Mouse (Mus musculus) adrenal gland, adult 10 weeks (tissue): ENCODE data around the gene Atp2a3. TPM values are rescaled to one million over a fixed set of nuclear protein-coding genes. Genes with fewer than 3 reads are reported as not detected.

Experiments used
- polyA plus RNA-seq: library from polyadenylated mRNA; stranded (reverse); fragments of 350-450 nt; fragmentation: Illumina TruSeq; extraction: RNeasy Lipid Tissue Mini Kit (QIAGEN cat#74804); gene quantifications from one replicate; pipeline ENCODE4 v1.2.3, GENCODE M21; 2014; ENCODE audit warnings: low read depth, low replicate concordance

Atp2a3 gene
- polyA plus RNA-seq, result 4.1 TPM

DNA sequence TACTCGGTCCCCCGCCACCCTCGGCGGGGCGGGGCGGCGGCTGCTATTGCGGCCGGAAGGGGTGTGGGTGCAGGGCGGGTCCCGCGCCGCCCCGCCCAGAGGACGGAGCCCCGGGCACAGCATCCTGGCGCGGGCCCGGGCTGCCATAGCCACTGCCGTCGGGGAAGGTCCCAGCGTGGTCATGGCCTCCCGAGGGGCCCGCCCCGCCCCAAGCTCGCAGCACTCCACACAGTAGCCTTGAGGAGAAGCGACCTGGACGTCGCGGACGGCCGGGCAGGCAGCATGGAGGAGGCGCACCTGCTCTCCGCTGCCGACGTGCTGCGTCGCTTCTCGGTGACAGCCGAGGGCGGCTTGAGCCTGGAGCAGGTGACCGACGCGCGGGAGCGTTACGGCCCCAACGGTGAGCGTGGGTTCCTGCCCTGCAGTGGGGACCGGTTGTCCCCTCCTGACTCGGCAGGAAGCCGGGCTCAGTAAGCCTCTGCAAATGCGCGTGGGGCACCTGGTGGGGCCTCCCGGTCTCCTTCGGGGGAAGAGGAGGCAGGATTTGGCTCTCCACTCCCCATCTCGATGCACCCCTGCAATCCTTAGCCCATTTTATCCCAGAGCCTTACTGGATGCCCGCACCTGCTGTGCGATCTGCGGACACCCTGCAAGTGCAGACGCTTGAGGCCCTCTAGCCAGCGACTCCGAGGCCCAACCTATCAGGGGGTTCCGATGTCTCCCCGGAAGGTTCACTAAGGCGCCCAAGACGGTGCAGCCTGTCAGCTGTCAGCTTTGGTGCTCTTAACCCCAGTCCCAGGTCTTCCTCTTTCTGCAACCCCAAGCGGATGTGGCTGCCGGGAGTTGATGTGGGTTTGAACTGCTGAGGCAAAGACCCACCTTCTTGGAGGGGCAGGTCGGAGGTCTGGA, at the start of gene Atp2a3:
Atp2a3 (plus strand) TSS at position 98 of the 909 bp plus-strand sequence.

DNA sequence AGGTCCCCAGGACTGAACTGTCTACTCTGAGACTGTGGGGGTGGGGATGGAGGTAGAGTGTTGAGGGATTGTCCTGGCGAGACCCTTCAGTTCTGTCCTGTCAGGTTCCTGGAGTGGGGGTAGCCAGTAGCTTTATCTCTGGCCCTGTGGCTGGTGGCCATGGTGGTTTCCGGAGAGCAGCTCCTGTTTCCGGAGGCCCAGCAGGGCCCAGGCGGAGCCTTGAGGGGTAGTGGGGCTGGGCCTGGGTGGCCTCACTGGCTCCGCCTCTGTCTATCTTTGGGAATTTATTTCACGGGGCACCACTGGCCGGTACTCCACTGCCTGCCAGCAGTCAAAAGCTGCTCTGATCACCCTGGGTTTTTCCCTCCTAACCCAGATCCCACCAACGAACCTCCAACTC, 37.8 kb downstream of the Atp2a3 start, which contains the start of gene P2rx1:
P2rx1 (plus strand) TSS at position 333 of the 400 bp plus-strand sequence.

DNA sequence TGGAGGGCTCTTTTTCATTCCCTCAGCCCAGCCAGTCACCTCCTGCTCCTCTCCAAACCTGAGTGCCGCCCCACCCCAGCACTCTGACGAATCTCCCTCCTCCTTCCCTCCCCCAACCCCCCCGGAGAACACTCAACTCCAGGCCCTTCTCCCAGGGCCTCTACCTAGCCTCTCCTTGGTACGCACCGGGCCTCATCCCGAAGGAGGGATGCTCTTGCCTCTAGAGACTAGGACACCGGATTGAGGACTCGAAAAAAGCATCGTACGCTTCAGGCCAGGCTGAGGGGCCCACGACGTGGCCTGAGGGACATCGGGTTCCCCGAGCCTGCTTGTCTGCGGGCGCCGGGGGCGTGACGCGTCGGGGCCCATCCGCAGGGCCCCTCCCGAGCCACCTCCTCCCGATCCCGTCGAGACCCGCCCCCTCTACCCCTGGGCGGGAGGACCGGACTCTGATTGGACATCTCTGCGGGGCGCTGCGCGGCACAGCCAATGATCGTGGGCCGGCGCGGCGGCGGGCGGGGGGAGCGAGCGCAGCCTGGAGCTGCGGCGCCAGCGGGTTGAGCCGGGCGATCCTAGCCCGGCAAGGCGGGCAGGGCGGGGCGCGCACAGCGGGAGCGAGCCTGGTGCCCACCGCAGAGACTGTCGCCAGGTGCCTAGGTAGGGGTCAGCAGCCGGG, 57.6 kb downstream of the Atp2a3 start, which contains the start of gene Camkk1:
Camkk1 (plus strand) TSS at position 538 of the 676 bp plus-strand sequence.

Other genes starting within 250 kb of the Atp2a3 start
- gene Cyb5d2, start 165.0 kb upstream of the Atp2a3 start, polyA plus RNA-seq, result 22.7 TPM
- gene Zzef1, start 164.9 kb upstream of the Atp2a3 start, polyA plus RNA-seq, result 14.3 TPM
- not detected for gene P2rx1, start 37.9 kb downstream of the Atp2a3 start, polyA plus RNA-seq
- 0.41 TPM for gene Camkk1, start 57.8 kb downstream of the Atp2a3 start, polyA plus RNA-seq
- gene Ncbp3, start 86.6 kb downstream of the Atp2a3 start, polyA plus RNA-seq, result 13.8 TPM
- 0.17 TPM for gene Itgae, start 129.4 kb downstream of the Atp2a3 start, polyA plus RNA-seq
- 0.58 TPM for gene Haspin, start 177.1 kb downstream of the Atp2a3 start, polyA plus RNA-seq
- 1.3 TPM for gene P2rx5, start 199.3 kb downstream of the Atp2a3 start, polyA plus RNA-seq
- 53.9 TPM for gene Emc6, start 215.9 kb downstream of the Atp2a3 start, polyA plus RNA-seq
- 35.5 TPM for gene Tax1bp3, start 215.9 kb downstream of the Atp2a3 start, polyA plus RNA-seq
- 9.3 TPM for gene Ctns, start 237.9 kb downstream of the Atp2a3 start, polyA plus RNA-seq
- 4.0 TPM for gene Shpk, start 238.3 kb downstream of the Atp2a3 start, polyA plus RNA-seq